Mouse (Mus musculus) induced T-regulatory cell, adult 2 months (primary cell): ENCODE measurements around the gene Pard3b.

Experiments used
- DNase-seq: peaks from one replicate; pipeline ENCODE4 v3.0.0-alpha.2; 2012; ENCODE audit warnings: low read depth

The Pard3b gene

GRCm38 (mm10) chr1:61751008-61751407, 112.4 kb downstream of the Pard3b start:
- no peak for DNase-seq

DNA sequence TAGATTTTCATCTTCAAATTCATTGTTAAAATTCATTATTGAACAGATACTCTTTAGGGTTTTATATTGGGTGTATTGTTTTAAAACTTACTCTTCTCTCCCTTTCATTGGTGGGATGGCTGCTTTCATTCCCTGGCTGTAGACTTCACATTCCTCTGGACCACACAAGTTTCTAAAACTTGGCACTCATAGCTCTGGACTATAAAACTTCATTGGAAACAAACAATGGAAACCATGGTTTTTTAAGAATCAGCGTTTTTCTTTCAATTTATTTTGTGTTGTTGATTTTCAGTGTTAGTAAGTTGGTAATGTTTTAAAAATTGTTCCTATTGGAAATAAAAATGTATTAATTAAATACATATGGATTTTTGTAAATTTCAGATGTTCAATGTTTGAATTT, 118.1 kb downstream of the Pard3b start:
- DNase-seq: no peak

DNA sequence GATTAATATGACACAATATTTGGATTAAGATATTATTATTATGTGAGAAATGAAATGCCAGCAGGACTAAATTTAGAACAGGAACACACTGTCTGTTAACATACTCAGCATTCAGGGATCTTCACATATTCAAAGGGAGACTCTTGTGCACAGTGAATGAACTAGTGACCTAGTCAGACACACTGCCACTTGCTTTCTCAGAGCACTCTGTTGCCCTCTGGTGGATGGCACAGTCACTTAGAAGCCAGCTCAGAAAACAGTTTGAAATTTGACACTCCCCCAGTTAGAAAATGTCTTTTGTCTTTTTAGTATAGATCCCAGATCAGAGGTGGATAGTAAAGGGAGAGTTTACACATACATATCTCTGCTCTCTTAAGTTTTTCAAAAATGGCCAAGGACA, 132.6 kb downstream of the Pard3b start:
- DNase-seq: peak; percentile 78

DNA sequence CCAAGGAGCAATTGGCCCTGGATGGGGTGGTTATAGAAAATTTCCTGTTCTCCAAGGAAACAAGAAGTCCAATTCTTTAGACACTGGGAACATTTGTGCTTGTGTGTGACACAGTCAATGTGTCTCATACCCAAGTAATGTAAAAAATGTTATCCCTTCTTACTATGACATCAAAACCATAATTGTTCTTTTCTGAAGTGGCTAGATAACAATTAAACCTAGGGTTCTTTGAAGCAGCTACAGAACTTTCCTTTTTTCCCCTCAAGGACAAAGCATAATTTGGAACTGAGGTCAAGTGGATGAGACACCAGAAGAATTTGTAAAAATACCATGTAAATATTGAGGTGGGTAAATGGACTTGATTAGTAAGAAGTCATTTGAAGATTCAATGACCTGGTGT, 140.1 kb downstream of the Pard3b start:
- DNase-seq: no peak

GRCm38 (mm10) chr1:61779906-61780305, 141.3 kb downstream of the Pard3b start:
- no peak for DNase-seq

- DNase-seq: no peak
These were observed 157.7 kb downstream of the Pard3b start for GRCm38 (mm10) chr1:61796296-61796695.

- peak; percentile 5 for DNase-seq
These were observed 181.6 kb downstream of the Pard3b start for GRCm38 (mm10) chr1:61820213-61820612.

GRCm38 (mm10) chr1:61825560-61826191, 187.1 kb downstream of the Pard3b start:
- no peak for DNase-seq

DNA sequence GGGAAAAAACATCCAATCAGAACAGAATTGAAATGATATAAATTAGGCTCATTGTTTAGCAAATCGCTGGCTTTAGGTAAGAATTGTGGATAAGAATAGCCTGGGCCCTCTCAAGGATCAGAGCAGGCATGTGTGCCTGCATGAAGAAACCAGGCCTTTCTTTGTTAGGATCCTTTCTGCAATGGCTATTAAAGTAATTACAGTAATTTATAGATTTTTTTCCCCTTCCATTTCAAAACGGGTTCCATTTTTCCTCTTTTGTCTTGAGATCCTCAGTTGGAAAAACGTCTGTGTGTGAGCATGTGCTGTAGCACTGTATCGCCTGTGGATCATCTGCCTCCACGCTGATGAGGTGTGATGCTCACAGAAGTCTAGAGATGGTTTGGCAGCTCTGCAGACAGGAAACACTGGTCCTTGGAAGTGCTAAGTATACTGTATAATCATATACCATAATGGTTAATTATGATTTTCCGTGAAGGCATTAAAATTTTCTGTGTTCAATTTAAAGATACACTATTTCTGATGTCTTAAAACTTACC, 198.5 kb downstream of the Pard3b start:
- DNase-seq: no peak

DNA sequence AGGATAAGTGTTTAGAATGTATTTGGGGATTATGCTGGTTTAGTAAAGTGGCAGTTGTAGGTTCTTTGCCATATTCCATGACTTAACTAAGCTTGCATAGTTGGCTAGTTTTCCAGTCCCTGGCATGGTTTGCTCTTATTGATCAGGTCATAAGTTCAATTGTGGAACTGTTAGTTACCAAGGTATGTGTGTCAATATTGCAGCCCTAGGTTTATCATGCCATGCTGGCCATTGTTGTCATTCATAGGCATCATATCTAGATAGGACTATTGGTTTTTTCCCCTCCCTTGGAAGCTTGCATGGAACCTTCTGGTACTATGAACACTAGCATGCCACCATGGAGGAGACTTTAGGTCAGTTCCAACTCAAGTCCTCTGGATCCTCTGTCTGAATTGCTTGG, 208.0 kb downstream of the Pard3b start:
- DNase-seq: no peak

DNA sequence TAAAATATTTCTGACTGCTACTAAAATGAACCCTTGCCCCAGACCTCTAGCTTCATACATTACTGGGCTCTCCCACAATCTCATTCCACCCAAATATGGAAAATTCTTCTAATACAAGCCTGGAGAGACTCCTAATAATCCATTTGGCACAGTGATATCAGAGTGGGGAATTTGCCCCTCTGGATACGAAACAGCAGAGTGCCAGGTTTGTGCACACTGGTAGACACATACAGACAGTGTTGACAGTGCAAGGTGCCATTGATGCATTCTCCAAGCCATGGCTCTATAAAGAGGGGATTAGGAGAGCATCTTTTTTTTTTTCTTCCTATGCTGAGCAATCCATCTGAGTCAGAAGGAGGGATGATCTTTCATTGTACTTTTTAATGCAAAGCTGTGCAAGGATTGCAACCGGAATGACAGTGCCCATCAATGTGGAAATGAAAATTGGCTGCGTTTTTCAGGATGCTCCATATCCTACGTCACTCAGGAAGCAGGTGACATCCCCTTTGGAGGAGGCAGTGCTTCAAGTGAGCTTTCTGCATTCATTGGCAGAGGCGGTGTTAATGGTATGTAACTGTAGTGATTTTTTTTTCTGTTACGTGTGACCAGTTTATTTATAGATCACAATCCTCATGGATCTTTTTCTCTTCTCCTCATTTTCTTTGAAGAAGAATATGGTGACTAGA, 210.5 kb downstream of the Pard3b start:
- no peak for DNase-seq

DNA sequence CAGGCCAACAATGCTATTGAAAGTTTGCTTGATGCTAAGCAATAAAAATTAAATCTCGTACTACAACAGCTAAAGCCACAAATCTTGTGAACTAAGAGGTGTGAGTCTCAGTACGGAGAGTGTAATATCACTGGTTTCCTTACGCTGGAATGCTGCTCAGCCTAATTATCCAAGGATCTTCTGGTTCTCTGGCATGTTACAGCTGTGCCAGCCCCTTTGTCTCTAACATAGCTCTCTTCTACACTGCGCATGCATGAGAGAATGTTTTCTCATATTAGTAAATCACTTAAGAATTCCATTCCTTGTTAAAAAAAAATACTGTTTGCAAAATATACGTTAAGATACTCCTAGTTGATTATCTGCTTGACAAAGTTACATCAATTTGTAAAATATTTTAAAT, 211.8 kb downstream of the Pard3b start:
- no peak for DNase-seq

DNA sequence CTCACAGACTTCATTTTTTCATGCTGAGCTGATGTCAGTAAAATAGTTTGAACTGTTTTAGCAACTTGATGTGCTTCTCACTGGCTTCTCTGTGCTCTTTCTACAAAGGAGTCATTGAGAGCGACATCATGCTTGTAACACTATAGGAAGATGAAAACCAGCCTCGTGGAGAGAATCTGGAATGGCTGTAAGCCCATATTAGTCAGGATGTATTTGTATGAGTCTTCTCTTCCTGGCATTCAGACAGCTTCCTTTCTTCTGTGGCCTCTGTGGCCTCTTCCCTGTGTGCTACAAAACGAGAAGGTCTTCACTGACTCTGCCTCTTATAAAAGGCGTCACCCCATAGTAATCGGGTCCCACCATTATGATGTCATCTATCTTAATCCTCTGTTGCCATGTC, 212.6 kb downstream of the Pard3b start:
- no peak for DNase-seq

DNA sequence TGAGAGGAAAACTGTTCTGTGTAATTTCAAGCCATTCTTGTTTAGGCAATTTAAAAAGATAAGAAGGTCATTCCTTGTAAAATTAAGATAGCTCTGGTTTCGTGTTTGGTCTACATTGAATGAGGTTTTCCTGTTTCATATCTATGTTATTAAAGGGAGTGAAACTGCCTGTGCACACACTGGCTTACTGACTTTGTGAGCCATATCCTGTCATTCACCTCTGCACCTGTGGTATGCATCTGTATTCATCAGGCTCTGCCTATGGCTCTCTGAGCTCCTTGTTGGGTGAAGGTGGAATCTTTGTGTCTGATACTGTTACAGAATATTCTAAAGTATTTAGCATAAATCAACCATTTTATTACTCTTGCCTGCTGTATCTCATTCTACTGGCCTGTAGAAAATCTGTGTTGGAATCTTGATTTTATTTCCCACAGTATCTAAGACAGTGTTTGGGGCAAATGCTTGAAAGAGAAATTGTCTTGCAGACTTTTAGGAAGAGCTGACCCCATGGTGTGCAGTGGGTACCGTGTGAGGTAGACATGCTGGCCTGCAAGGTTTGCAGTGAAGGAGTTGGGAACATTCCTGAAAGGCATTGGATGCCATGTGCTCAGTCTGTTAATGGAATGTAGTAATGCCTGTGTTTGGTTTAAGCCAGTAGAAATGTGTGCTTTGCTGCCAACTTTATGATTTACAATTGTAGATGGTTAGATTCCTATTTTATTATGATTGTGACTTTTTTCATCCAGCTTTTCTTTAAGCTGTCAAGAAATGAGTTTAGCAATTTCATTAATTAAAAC, 228.9 kb downstream of the Pard3b start:
- DNase-seq: no peak

DNA sequence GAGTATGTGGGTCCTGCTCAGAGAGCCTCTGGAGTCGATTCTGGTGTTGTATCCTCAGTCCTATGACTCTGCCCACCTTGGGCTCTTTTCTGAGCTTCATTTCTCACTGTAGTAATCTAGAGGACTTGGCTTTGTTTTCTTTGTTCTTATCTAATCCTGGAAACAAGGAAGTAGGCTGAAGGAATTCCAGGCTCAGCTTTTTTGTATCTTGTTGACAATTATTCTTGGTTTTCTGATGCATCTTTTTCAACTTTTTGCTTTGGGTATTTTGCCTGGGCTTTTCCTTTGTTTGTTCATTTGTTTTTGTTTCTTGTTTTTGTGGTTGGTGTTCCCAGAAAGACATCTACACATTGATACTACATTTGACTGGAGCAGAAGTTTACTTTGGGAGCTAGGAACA, 236.3 kb downstream of the Pard3b start:
- no peak for DNase-seq

- DNase-seq: no peak
These were observed 241.3 kb downstream of the Pard3b start for GRCm38 (mm10) chr1:61879706-61880470.

DNA sequence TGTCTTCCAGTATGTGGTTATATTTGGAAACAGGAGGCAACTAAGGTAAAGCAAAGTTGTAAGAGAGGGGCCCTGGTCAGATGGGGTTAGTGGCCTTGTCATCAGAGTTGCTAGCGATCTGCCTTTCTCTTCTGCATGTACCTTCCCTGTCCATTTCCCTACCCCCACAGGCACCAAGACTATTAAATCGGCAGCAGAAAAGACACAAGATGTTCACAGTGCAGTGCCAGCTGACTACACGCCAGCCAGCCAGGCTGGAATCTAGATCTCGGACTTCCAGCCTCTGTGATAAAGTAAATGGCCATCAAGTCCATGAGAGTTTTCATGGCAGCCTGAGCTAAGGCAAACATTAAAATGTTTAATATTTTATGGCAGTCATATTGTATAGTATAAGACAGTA, 257.4 kb downstream of the Pard3b start:
- DNase-seq: no peak

GRCm38 (mm10) chr1:61903271-61904007, 264.8 kb downstream of the Pard3b start:
- no peak for DNase-seq

DNA sequence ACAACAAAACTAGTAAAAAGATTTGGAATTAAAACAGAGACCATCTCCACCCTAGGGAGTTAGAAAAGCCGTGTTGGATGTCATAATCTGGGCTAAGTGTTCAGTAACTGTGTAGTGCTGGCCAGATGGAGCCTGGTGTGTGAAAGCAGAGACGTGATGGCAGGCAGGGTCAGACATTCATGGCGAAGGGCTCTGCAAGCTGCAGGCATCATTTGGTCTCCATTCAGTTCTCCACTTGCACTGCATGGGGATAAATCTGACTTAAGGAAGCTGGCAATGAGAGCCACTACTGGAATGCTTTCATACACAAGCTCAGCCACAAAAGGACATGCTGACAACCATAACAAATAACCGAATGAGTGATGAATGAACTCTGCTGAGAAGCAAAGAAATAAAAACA, 265.4 kb downstream of the Pard3b start:
- DNase-seq: no peak

DNA sequence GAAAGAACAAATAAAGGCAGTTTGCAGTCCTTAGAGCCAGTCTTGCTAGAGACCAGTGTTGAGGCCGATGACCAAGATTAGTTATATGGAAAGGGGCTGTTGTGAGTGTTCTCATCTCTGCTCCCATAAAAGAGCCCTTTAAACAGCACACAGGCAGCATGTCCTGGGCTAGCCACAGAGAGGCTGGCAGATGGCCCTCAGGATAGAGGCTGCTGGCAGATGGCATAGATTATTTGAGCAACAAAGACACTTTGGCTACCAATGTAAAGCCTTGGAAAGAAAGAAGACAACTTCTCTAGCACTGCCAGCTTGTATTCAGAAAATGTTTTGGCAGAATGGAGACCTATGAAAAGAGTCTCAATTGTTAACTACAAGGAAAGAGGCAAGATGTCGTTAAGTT, 274.3 kb downstream of the Pard3b start:
- DNase-seq: no peak

DNA sequence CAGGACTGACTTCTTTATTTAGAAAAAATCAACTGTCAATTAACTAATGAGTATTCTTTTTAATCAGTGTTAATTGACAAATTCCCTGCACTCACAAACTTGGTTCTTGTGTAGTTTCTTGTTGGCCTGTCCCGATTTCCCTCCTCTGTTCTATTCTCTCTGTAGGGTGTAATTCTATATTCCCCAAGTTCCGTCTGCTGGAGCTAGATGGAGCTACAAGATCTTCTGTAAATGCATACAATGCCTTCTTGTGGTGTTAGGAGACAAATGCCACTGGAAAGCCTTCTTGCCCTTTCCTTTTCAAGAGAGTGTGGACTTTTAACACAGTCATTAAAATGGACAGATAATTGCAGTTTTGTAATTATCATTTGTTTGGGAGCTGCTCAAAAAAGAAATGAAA, 286.3 kb downstream of the Pard3b start:
- DNase-seq: no peak

- no peak for DNase-seq
These were observed 286.9 kb downstream of the Pard3b start for GRCm38 (mm10) chr1:61925541-61925940.
